Mouse (Mus musculus) olfactory bulb, adult 2 months (tissue): Measurements from ENCODE around the gene Pgrmc2.

Experiments
- CTCF ChIP-seq: fragments of 200-500 bp; IDR thresholded peaks from 2 replicates; pipeline ENCODE4 v1.5.1; 2012; ENCODE audit warnings: low read depth, mild to moderate bottlenecking, low read length, moderate library complexity; ENCODE audit not compliant: insufficient read depth
- POLR2A ChIP-seq: fragments of 200-500 bp; IDR thresholded peaks from 2 replicates; pipeline ENCODE4 v1.6.1; 2012; ENCODE audit warnings: mild to moderate bottlenecking, low read depth, low read length, moderate library complexity; ENCODE audit not compliant: insufficient read depth

- TF ChIP-seq CTCF (no peak), POLR2A (no peak)
Observed at GRCm38 (mm10) chr3:41061831-41062565, 20.8 kb downstream of the Pgrmc2 start.
